Mouse (Mus musculus) stomach, embryonic 14.5 days (tissue): Measurements from ENCODE around the gene Cdh13. TPM values are rescaled to one million over a fixed set of nuclear protein-coding genes. Genes with fewer than 3 reads are reported as not detected.
"Not testable (repeated sequence)": the region's sequence is repeated elsewhere in the genome, so short reads cannot be mapped to it uniquely, and the experiment has no call there.

Experiments
- ATAC-seq: fragments of 200-750 bp; cut with Nextera tagmentation; 2 replicates; pipeline ENCODE4 v1.8.0; 2017; ENCODE audit warnings: low read depth, moderate TSS enrichment; ENCODE audit not compliant: insufficient number of reproducible peaks, insufficient read depth, low FRiP score
- H3K27ac ChIP-seq: fragments of 300-500 bp; sonication (generic); 2 replicates; pipeline ENCODE4 v1.5.1; 2014; ENCODE audit warnings: mild to moderate bottlenecking, low read length, moderate library complexity, mixed read lengths
- H3K27me3 ChIP-seq: fragments of 300-500 bp; sonication (generic); 2 replicates; pipeline ENCODE4 v1.6.1; 2014; ENCODE audit warnings: low read length, control low read depth, mixed read lengths; ENCODE audit not compliant: control insufficient read depth, insufficient read depth
- H3K36me3 ChIP-seq: fragments of 300-500 bp; sonication (generic); 2 replicates; pipeline ENCODE4 v1.6.1; 2014; ENCODE audit warnings: mild to moderate bottlenecking, control low read depth, low read length, moderate library complexity, mixed read lengths; ENCODE audit not compliant: control insufficient read depth, insufficient read depth
- H3K4me1 ChIP-seq: fragments of 300-500 bp; sonication (generic); 2 replicates; pipeline ENCODE4 v1.6.1; 2014; ENCODE audit warnings: low read length, control low read depth, mixed read lengths; ENCODE audit not compliant: control insufficient read depth, insufficient read depth
- H3K4me2 ChIP-seq: fragments of 300-500 bp; sonication (generic); replicated peaks from 2 replicates; pipeline ENCODE4 v1.6.1; 2014; ENCODE audit warnings: low read depth, low read length, control low read depth
- H3K4me3 ChIP-seq: fragments of 300-500 bp; sonication (generic); 2 replicates; pipeline ENCODE4 v1.5.1; 2014; ENCODE audit warnings: low read depth, low read length, control low read depth
- H3K9ac ChIP-seq: fragments of 300-500 bp; sonication (generic); replicated peaks from 2 replicates; pipeline ENCODE4 v1.6.1; 2014; ENCODE audit warnings: low read depth, mild to moderate bottlenecking, control low read depth, low read length, moderate library complexity, mixed read lengths
- H3K9me3 ChIP-seq: fragments of 300-500 bp; sonication (generic); 2 replicates; pipeline ENCODE4 v1.6.1; 2016; ENCODE audit warnings: low read depth, low read length, control low read depth; ENCODE audit not compliant: control insufficient read depth
- WGBS: fragments of 180-500 bp; shearing (Covaris S2); extraction: QIAGEN DNeasy Blood & Tissue Kit; methylation state at CpG from one replicate; pipeline ENCODE4 v1.1.7; 2014; 5-methylcytosine and 5-hydroxymethylcytosine counted together
- polyA plus RNA-seq: library from polyadenylated mRNA; unstranded; fragments of >200 nt; fragmentation: Nextera tagmentation; extraction: Ambion mirVana; gene quantifications from 2 replicates; pipeline ENCODE4 v1.2.1, GENCODE M21; 2014

Gene Cdh13
- polyA plus RNA-seq, 1 experiment from 2014 or later, result 17.6 TPM

DNA sequence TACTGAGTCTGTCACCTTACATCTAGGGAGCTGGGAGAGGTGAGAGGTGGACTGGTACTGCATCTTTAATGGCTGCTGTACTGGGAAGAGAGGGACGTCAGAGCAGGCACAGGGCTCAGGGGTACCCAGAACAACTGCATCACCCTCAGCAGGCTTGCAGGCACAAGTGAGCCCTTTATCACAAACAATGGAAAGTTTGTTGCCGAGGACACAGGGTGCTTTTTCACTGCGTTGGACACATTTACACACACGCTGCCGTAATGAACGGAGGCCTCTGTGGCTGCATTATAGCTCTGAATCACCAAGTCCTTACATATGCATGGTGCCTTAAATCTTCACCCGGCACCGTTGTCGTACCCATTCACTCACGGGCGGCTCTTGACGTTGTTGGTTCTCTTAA lies 470.2 kb downstream of the Cdh13 start:
- Histone ChIP-seq H3K27me3 (no peaks in the 10 kb centered on the region), H3K27ac (no peak overlapping the region), H3K4me3 (no peak overlapping the region), H3K4me2 (no peak overlapping the region), H3K9me3 (no peaks in the 10 kb centered on the region), H3K4me1 (no peaks in the 10 kb centered on the region), H3K9ac (no peak overlapping the region), H3K36me3 (no peaks in the 10 kb centered on the region)
- ATAC-seq, result no peak
- 80% methylated on average over 12 of the region's 12 CpGs for WGBS

GRCm38 (mm10) chr8:118754119-118754518 lies 470.6 kb downstream of the Cdh13 start:
- Histone ChIP-seq H3K4me2 (no peak overlapping the region), H3K27me3 (no peaks in the 10 kb centered on the region), H3K36me3 (no peaks in the 10 kb centered on the region), H3K4me1 (no peaks in the 10 kb centered on the region), H3K9ac (no peak overlapping the region), H3K9me3 (no peaks in the 10 kb centered on the region), H3K4me3 (no peak overlapping the region), H3K27ac (no peak overlapping the region)
- 83% methylated on average over 7 of the region's 7 CpGs for WGBS
- ATAC-seq, result no peak

DNA sequence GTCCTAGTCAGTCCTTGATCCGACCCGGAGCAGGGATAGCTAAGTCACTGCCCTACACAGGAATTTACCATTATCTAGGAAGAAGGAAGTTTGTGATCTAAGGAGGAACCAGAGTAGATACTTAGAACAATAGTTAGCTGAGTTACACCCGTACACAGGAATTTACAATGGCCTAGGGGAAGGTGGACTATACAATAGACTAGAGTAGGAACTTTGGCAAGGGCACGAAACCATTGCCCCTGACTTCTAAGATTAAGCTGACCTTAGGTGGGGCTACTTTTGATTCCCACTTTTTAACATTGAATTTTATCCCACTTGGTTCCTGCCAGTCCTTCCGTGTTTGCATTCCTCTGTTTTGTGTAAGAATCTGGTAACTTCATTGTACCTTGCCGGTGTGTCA lies 494.0 kb downstream of the Cdh13 start:
- not testable (repeated sequence) for H3K27me3 ChIP-seq, H3K4me2 ChIP-seq, H3K4me3 ChIP-seq, H3K36me3 ChIP-seq, ATAC-seq, H3K4me1 ChIP-seq, H3K27ac ChIP-seq, H3K9ac ChIP-seq, H3K9me3 ChIP-seq
- 88% methylated on average over 6 of the region's 6 CpGs for WGBS

DNA sequence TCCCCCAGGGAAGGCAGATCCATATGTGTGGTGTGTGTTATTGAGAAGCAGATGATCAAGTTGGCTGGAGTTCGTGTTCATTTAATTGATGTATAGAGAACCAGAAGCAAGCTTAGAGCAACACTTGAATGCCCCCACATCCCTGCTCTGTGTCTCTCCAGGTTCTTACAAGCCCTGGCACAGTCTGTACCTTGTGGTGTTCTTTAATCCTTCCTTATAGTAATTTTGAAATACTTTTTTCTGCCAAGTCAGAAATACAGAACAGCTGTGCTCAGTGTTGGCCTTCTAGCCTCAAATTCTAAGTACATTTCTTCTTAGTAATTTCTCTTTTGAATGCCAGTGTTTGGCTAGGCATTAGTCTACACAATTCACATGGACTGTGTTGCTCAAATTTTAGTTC lies 494.8 kb downstream of the Cdh13 start:
- H3K9me3 ChIP-seq, result no peaks in the 10 kb centered on the region

DNA sequence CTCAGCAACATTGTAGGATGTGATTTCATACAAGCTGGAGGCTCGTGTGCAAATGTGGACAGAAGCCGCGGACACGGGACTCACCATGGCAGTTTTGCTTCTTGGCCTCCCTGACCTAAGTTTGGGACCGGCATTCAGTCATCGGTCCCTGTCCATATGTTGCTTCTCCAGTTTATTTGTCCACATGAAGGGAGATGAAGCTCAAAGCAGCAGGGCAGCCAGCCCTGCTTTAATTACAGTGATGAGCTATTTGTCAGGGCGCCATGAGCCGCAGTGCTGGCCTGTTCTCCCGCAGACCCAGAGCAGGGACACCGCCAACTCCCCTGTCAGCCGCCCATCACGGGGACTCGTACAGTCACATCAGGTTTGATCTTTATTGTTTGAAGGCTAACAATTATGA lies 502.1 kb downstream of the Cdh13 start:
- Histone ChIP-seq H3K36me3 (no peaks in the 10 kb centered on the region), H3K9ac (no peak overlapping the region), H3K4me1 (no peaks in the 10 kb centered on the region), H3K27ac (no peak overlapping the region), H3K9me3 (no peaks in the 10 kb centered on the region), H3K4me3 (no peak overlapping the region), H3K27me3 (no peaks in the 10 kb centered on the region), H3K4me2 (no peak overlapping the region)
- WGBS, result 88% methylated on average over 13 of the region's 13 CpGs
- ATAC-seq, result no peak

More for the DNA sequence above, 494.8 kb downstream of the Cdh13 start:
- Histone ChIP-seq H3K4me3 (no peak overlapping the region), H3K36me3 (no peaks in the 10 kb centered on the region), H3K4me2 (no peak overlapping the region), H3K27me3 (no peaks in the 10 kb centered on the region), H3K4me1 (no peaks in the 10 kb centered on the region), H3K9ac (no peak overlapping the region), H3K27ac (no peak overlapping the region)
- 77% methylated on average over 1 of the region's 1 CpGs for WGBS
- ATAC-seq, result no peak

GRCm38 (mm10) chr8:118789649-118790048 lies 506.1 kb downstream of the Cdh13 start:
- no peaks in the 10 kb centered on the region for H3K27me3 ChIP-seq
- H3K4me2 ChIP-seq, result no peak overlapping the region
- no peak overlapping the region for H3K4me3 ChIP-seq
- no peaks in the 10 kb centered on the region for H3K36me3 ChIP-seq
- no peak overlapping the region for H3K27ac ChIP-seq
- 85% methylated on average over 7 of the region's 7 CpGs for WGBS
- no peak overlapping the region for H3K9ac ChIP-seq
- no peaks in the 10 kb centered on the region for H3K4me1 ChIP-seq
- no peaks in the 10 kb centered on the region for H3K9me3 ChIP-seq
- ATAC-seq, result no peak

DNA sequence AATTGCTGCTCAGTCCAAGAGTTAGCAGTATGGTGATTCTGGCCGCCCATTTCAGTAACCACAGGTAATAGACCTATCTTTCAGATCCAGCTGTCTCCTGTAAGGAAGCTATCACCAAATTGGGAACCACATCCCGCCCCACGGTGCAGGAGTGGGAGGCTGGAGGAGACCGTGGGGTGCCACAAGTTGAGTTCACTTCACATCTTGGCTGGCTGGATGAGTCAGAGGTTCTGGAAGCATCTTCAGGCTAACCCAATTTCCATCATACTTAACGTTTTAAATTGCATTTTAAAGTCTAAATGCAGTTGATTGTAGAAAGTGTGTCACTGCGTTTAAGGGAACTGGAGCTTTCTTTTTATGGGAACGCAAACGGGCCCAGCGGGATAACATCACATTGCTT lies 511.4 kb downstream of the Cdh13 start:
- Histone ChIP-seq H3K4me2 (no peak overlapping the region), H3K27me3 (no peaks in the 10 kb centered on the region), H3K27ac (no peak overlapping the region), H3K9me3 (no peaks in the 10 kb centered on the region), H3K36me3 (no peaks in the 10 kb centered on the region), H3K4me1 (no peaks in the 10 kb centered on the region), H3K4me3 (no peak overlapping the region), H3K9ac (no peak overlapping the region)
- ATAC-seq, result no peak
- 86% methylated on average over 9 of the region's 9 CpGs for WGBS

GRCm38 (mm10) chr8:118796491-118796890 lies 513.0 kb downstream of the Cdh13 start:
- H3K9me3 ChIP-seq, result peaks cover 5% of the 10 kb centered on the region; the same call in 1 of the 2 replicates
- ATAC-seq, result no peak
- no peak overlapping the region for H3K4me2 ChIP-seq
- H3K27me3 ChIP-seq, result no peaks in the 10 kb centered on the region
- 59% methylated on average over 7 of the region's 7 CpGs for WGBS
- no peaks in the 10 kb centered on the region for H3K36me3 ChIP-seq
- H3K4me1 ChIP-seq, result no peaks in the 10 kb centered on the region
- H3K9ac ChIP-seq, result no peak overlapping the region
- H3K4me3 ChIP-seq, result no peak overlapping the region
- H3K27ac ChIP-seq, result no peak overlapping the region

GRCm38 (mm10) chr8:118797127-118797526 lies 513.6 kb downstream of the Cdh13 start:
- H3K27ac ChIP-seq, result no peak overlapping the region
- peaks cover 5% of the 10 kb centered on the region; the same call in 1 of the 2 replicates for H3K9me3 ChIP-seq
- H3K27me3 ChIP-seq, result no peaks in the 10 kb centered on the region
- no peak overlapping the region for H3K4me2 ChIP-seq
- no peaks in the 10 kb centered on the region for H3K4me1 ChIP-seq
- ATAC-seq, result no peak
- no peaks in the 10 kb centered on the region for H3K36me3 ChIP-seq
- H3K4me3 ChIP-seq, result no peak overlapping the region
- WGBS, result 57% methylated on average over 3 of the region's 3 CpGs
- H3K9ac ChIP-seq, result no peak overlapping the region
